Mouse (Mus musculus) stomach, postnatal 0 days (tissue): ENCODE data around the gene Gjb5. TPM values are rescaled to one million over a fixed set of nuclear protein-coding genes. Genes with fewer than 3 reads are reported as not detected.

ENCODE experiments used
- ATAC-seq: fragments of 200-750 bp; cut with Nextera tagmentation; 2 replicates; pipeline ENCODE4 v1.8.0; 2017; ENCODE audit not compliant: low FRiP score, low TSS enrichment
- DNase-seq: peaks from one replicate; pipeline ENCODE4 v3.0.0-alpha.2; 2016; ENCODE audit warnings: low spot score
- H3K27ac ChIP-seq: fragments of 300-500 bp; sonication (generic); replicated peaks from 2 replicates; pipeline ENCODE4 v1.5.1; 2014; ENCODE audit warnings: mild to moderate bottlenecking, control low read depth
- H3K27me3 ChIP-seq: fragments of 300-500 bp; sonication (generic); 2 replicates; pipeline ENCODE4 v1.6.1; 2014; ENCODE audit warnings: low read length; ENCODE audit not compliant: control insufficient read depth, insufficient read depth
- H3K36me3 ChIP-seq: fragments of 300-500 bp; sonication (generic); 2 replicates; pipeline ENCODE4 v1.6.1; 2014; ENCODE audit warnings: low read length, mixed read lengths; ENCODE audit not compliant: control insufficient read depth, insufficient read depth
- H3K4me1 ChIP-seq: fragments of 300-500 bp; sonication (generic); replicated peaks from 2 replicates; pipeline ENCODE4 v1.6.1; 2014; ENCODE audit warnings: antibody characterized with exemption; ENCODE audit not compliant: control insufficient read depth, insufficient read depth
- H3K4me2 ChIP-seq: fragments of 300-500 bp; sonication (generic); replicated peaks from 2 replicates; pipeline ENCODE4 v1.6.1; 2014; ENCODE audit warnings: low read depth, mild to moderate bottlenecking, control low read depth, moderate library complexity
- H3K4me3 ChIP-seq: fragments of 300-500 bp; sonication (generic); 2 replicates; pipeline ENCODE4 v1.5.1; 2014; ENCODE audit warnings: low read depth, low read length, control low read depth
- H3K9ac ChIP-seq: fragments of 300-500 bp; sonication (generic); 2 replicates; pipeline ENCODE4 v1.6.1; 2014; ENCODE audit warnings: mild to moderate bottlenecking, low read length, control low read depth, mixed read lengths
- H3K9me3 ChIP-seq: fragments of 300-500 bp; sonication (generic); 2 replicates; pipeline ENCODE4 v1.6.1; 2016; ENCODE audit warnings: low read length; ENCODE audit not compliant: control insufficient read depth
- CTCF ChIP-seq: IDR thresholded peaks from 2 replicates; pipeline ENCODE4 v1.5.1; 2016; ENCODE audit warnings: antibody characterized with exemption, low read depth, mild to moderate bottlenecking, moderate library complexity
- EP300 ChIP-seq: optimal IDR thresholded peaks from 2 replicates; pipeline ENCODE3; 2016; ENCODE audit warnings: antibody characterized with exemption
- WGBS: fragments of 180-500 bp; shearing (Covaris S2); extraction: QIAGEN DNeasy Blood & Tissue Kit; methylation state at CpG from one replicate; pipeline ENCODE4 v1.1.7; 2014; 5-methylcytosine and 5-hydroxymethylcytosine counted together
- polyA plus RNA-seq: library from polyadenylated mRNA; unstranded; fragments of >200 nt; fragmentation: Nextera tagmentation; extraction: Ambion mirVana; gene quantifications from 2 replicates; pipeline ENCODE4 v1.2.1, GENCODE M21; 2015

Gjb5 gene
- polyA plus RNA-seq, 1 experiment from 2014 or later = 3.3 TPM

DNA sequence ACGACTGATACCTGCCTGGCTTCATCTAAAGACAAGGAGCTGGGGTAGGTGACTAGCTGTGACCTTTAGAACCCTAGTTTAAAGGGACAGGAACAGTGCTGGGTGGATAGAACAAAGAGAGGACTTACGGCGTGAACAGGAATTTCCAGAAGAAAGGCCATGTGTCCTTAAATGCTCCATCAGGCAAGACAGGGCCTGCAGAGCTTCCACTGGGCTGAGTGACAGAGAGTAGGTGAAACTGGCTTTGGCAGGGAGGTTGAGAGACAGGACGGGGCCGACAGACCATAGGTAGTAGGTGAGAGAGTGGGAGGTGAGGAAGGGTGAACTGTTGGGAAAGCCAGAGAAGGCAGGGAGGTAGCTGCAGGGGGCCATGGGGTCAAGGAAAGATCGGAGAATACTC lies 16.6 kb downstream of the Gjb5 start:
- H3K4me2 ChIP-seq = no peak overlapping the region
- H3K27ac ChIP-seq = no peak overlapping the region
- H3K9me3 ChIP-seq = no peaks in the 10 kb centered on the region
- no peak overlapping the region for H3K9ac ChIP-seq
- H3K36me3 ChIP-seq = no peaks in the 10 kb centered on the region
- 35% methylated on average over 6 of the region's 6 CpGs for WGBS
- TF ChIP-seq EP300 (no peak), CTCF (no peak)
- DNase-seq (no peak), ATAC-seq (peak; percentile 40; the same call in 1 of the 2 replicates)
- H3K4me1 ChIP-seq = no peaks in the 10 kb centered on the region
- H3K27me3 ChIP-seq = no peaks in the 10 kb centered on the region
- H3K4me3 ChIP-seq = no peak overlapping the region

DNA sequence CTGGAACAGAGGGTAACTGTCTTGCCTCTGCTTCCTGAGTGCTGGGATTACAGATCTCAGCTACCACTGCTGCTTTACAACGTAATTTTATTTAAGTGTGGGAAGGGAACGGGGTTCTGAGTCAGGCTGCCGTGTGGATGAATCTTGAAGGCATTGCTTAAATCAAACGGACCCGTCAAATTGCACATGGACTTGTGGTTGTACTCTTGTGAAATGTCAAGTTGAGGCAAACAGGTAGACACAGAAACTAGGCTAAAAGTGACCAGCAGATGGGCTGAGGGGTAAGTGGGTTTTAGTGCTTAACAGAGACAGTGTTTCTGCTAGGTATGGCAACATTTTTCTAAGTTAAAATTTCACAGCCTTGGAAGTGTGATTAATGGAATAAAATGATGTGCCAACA lies 20.3 kb downstream of the Gjb5 start:
- no peaks in the 10 kb centered on the region for H3K4me1 ChIP-seq
- H3K9ac ChIP-seq = no peak overlapping the region
- H3K4me2 ChIP-seq = no peak overlapping the region
- TF ChIP-seq EP300 = no peak
- TF ChIP-seq CTCF = no peak
- H3K9me3 ChIP-seq = no peaks in the 10 kb centered on the region
- no peak overlapping the region for H3K27ac ChIP-seq
- no peak for DNase-seq
- H3K36me3 ChIP-seq = no peaks in the 10 kb centered on the region
- no peak overlapping the region for H3K4me3 ChIP-seq
- no peaks in the 10 kb centered on the region for H3K27me3 ChIP-seq
- 82% methylated on average over 5 of the region's 5 CpGs for WGBS
- ATAC-seq = no peak

DNA sequence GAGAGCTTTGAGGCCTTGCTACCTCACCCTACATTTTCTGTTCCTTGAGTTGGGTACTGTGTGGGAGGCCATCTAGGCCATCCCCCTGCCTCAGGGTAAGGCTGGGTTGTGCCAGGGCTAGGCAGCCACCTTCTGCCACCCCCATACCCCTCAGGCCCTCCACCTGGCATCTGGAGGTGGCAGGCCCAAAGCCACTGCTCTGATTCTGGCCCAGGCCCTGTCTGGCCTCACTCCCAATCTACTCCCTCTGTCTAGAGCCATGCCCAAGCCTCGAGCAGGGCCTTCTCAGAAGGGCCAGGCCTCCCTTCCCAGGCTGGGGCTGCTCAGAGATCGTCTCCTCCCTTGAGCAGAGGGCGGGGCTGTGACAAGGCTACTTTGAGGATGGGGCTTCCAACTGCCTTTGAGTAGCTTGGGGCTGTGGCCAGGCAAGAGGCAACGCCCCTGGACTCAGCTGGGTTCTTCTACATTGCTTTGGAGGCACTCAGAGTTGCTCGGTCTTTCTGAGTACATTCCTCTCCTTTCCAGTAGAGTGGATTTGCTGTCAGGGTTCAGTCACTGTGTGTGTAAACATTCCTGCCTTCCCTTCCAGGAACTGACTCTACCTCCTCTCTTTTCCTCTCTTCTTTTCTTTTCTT lies 23.0 kb downstream of the Gjb5 start:
- no peak for TF ChIP-seq CTCF
- TF ChIP-seq EP300 = no peak
- no peak overlapping the region for H3K9ac ChIP-seq
- no peak overlapping the region for H3K27ac ChIP-seq
- ATAC-seq = no peak
- peaks cover 8% of the 10 kb centered on the region; the same call in 1 of the 2 replicates for H3K27me3 ChIP-seq
- no peaks in the 10 kb centered on the region for H3K9me3 ChIP-seq
- 23% methylated on average over 5 of the region's 5 CpGs for WGBS
- DNase-seq = no peak
- H3K4me1 ChIP-seq = peaks cover 3% of the 10 kb centered on the region; the same call in 1 of the 2 replicates
- H3K4me3 ChIP-seq = no peak overlapping the region
- H3K36me3 ChIP-seq = no peaks in the 10 kb centered on the region
- H3K4me2 ChIP-seq = no peak overlapping the region

DNA sequence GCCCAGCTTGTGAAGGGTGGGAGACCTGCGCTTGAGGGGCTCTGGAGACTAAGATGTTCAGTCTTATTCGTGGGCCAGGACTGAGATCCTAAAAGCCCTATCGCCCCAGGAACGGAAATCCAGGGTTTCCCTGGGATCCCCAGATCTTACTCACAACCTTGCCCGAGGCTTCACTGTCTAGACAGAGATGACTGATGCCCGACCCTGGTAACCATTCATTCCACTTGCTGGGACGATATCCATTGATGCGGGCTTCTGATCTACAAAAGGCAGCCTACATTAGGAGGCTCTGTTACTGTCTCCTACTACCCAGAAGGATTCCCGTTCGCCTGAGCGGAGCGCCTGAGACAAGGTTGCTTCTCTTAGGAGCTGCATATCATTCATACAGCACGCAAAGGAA lies 26.8 kb downstream of the Gjb5 start:
- no peak overlapping the region for H3K4me3 ChIP-seq
- H3K27me3 ChIP-seq = peaks cover 11% of the 10 kb centered on the region; the same call in 1 of the 2 replicates
- no peak overlapping the region for H3K4me2 ChIP-seq
- H3K4me1 ChIP-seq = peaks cover 3% of the 10 kb centered on the region; the same call in 1 of the 2 replicates
- ATAC-seq = no peak
- no peak for DNase-seq
- no peak overlapping the region for H3K27ac ChIP-seq
- no peaks in the 10 kb centered on the region for H3K9me3 ChIP-seq
- WGBS = 27% methylated on average over 13 of the region's 13 CpGs
- no peak for TF ChIP-seq CTCF
- no peak for TF ChIP-seq EP300
- no peaks in the 10 kb centered on the region for H3K36me3 ChIP-seq
- H3K9ac ChIP-seq = no peak overlapping the region

DNA sequence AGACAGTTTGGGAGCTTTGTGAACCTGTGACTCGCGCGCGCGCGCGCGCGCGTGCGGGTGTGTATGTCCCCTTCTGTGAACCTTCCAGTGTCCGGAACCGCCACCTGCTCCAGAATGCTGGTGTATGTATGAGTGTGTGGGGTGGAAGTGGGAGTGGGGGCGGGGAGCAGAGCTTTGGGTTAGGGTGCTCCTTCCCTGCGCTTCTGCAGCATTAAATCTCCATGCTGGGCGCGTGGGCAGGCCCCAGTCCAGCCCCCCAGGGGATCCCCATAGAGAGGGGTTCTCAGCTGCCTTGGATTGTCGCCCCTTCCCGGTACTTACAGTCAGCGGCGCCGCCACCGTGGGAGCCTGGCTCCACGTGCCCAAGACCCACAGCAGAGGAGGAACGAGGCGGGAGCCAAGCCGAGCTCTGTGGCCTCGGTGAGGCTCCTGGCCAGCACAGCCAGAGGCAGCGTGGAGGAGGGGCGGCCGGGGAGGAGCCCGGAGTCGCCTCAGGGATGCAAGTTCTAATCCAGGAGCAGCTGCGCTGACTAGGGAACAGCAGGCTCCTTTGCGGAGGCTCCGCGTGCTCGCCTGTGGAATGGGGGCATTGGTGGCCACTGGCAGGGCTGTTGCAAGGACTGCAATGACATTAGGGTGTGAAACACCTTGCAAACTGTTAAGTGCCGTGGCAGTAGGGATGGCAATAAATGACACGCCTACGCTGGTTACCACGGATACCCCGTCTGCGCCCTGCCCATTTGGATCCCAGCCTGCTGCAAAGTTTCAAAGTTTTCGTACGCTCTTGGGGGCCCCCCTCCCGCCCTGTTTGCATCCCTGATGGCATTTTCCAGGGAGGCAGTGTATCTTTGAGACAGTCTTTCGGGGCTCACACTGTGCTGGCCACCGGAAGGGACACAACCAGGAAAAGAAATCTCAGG lies 27.5 kb downstream of the Gjb5 start, which contains the start of gene Gjb3:
Gjb3 (minus strand) TSS at position 664 of the 920 bp plus-strand sequence.
- DNase-seq (no peak), ATAC-seq (peak; percentile 50; the same call in 1 of the 2 replicates)
- Histone ChIP-seq H3K27me3 (peaks cover 11% of the 10 kb centered on the region; the same call in 1 of the 2 replicates), H3K27ac (peak within 1 kb of the TSS; percentile 53), H3K9me3 (no peaks in the 10 kb centered on the region), H3K4me2 (peak within 1 kb of the TSS; percentile 46), H3K4me3 (peak within 1 kb of the TSS; percentile 30), H3K9ac (peak within 1 kb of the TSS; percentile 31; the same call in 1 of the 2 replicates), H3K4me1 (peaks cover 3% of the 10 kb centered on the region; the same call in 1 of the 2 replicates), H3K36me3 (no peaks in the 10 kb centered on the region)
- TF ChIP-seq CTCF (no peak), EP300 (no peak)
- 2% methylated on average over 49 of the region's 49 CpGs for WGBS
